Mouse (Mus musculus) c-Kit-negative CD71-positive TER-119-positive erythroid progenitor cells, embryonic 14.5 days (primary cell): Measurements from ENCODE around the gene Plekhs1.
"Not testable (repeated sequence)": the region's sequence is repeated elsewhere in the genome, so short reads cannot be mapped to it uniquely, and the experiment has no call there.

Experiments used
- DNase-seq: peaks from one replicate; pipeline ENCODE4 v3.0.0-alpha.2; 2013; ENCODE audit warnings: low read depth, low spot score

Plekhs1 gene

GRCm38 (mm10) chr19:56513527-56513926 lies 52.1 kb downstream of the Plekhs1 start:
- not testable (repeated sequence) for DNase-seq

GRCm38 (mm10) chr19:56519408-56519807 lies 58.0 kb downstream of the Plekhs1 start:
- DNase-seq = not testable (repeated sequence)

- not testable (repeated sequence) for DNase-seq
Measured at GRCm38 (mm10) chr19:56530529-56530928, 69.1 kb downstream of the Plekhs1 start.

GRCm38 (mm10) chr19:56531251-56531650 lies 69.8 kb downstream of the Plekhs1 start:
- no peak for DNase-seq

GRCm38 (mm10) chr19:56533291-56534071 lies 72.0 kb downstream of the Plekhs1 start:
- no peak for DNase-seq

GRCm38 (mm10) chr19:56534337-56534736 lies 72.9 kb downstream of the Plekhs1 start:
- DNase-seq = no peak

GRCm38 (mm10) chr19:56535064-56535463 lies 73.6 kb downstream of the Plekhs1 start:
- DNase-seq = no peak

GRCm38 (mm10) chr19:56535765-56536164 lies 74.3 kb downstream of the Plekhs1 start:
- DNase-seq = no peak
